Mouse (Mus musculus) heart, adult 2 months (tissue): ENCODE data around the gene Fam53b. TPM values are rescaled to one million over a fixed set of nuclear protein-coding genes. Genes with fewer than 3 reads are reported as not detected.

Experiments used
- DNase-seq, 2 experiments: peaks; one replicate each; pipeline ENCODE4 v3.0.0; 2021
- H3K27ac ChIP-seq: fragments of 200-600 bp; 2 replicates; pipeline ENCODE4 v1.8.1; 2022
- H3K27me3 ChIP-seq: fragments of 200-500 bp; 2 replicates; pipeline ENCODE4 v1.6.1; 2012; ENCODE audit warnings: mild to moderate bottlenecking, low read length, inconsistent platforms, mixed read lengths; ENCODE audit not compliant: control insufficient read depth, insufficient read depth
- H3K36me3 ChIP-seq: fragments of 200-500 bp; 2 replicates; pipeline ENCODE4 v1.6.1; 2012; ENCODE audit warnings: low read length, inconsistent platforms; ENCODE audit not compliant: control insufficient read depth, insufficient read depth
- H3K4me1 ChIP-seq: fragments of 200-500 bp; 2 replicates; pipeline ENCODE4 v1.6.1; 2011; ENCODE audit warnings: low read length; ENCODE audit not compliant: control insufficient read depth, insufficient read depth
- H3K4me3 ChIP-seq: fragments of 200-600 bp; 2 replicates; pipeline ENCODE4 v1.8.1; 2022
- H3K79me2 ChIP-seq: fragments of 200-500 bp; replicated peaks from 2 replicates; pipeline ENCODE4 v1.6.1; 2012; ENCODE audit warnings: mild to moderate bottlenecking, inconsistent platforms, low read length, moderate library complexity, mixed read lengths; ENCODE audit not compliant: control insufficient read depth, insufficient read depth
- H3K9ac ChIP-seq: fragments of 200-500 bp; 2 replicates; pipeline ENCODE4 v1.6.1; 2012; ENCODE audit warnings: low read depth, mild to moderate bottlenecking, control low read depth, inconsistent platforms, low read length, mixed read lengths
- CTCF ChIP-seq: fragments of 200-600 bp; IDR thresholded peaks from 2 replicates; pipeline ENCODE4 v1.8.1; 2022; ENCODE audit warnings: antibody characterized with exemption, mild to moderate bottlenecking, moderate library complexity
- EP300 ChIP-seq: fragments of 200-500 bp; IDR thresholded peaks from 2 replicates; pipeline ENCODE4 v1.6.1; 2011; ENCODE audit warnings: low read depth, low read length, control low read depth; ENCODE audit not compliant: insufficient read depth
- POLR2A ChIP-seq: fragments of 200-500 bp; IDR thresholded peaks from 2 replicates; pipeline ENCODE4 v1.6.1; 2011; ENCODE audit warnings: mild to moderate bottlenecking, low read depth, low read length, control low read depth; ENCODE audit not compliant: insufficient read depth
- WGBS: fragments of 180-500 bp; shearing (Covaris S2); methylation state at CpG from one replicate; pipeline ENCODE4 v1.1.7; 2018; 5-methylcytosine and 5-hydroxymethylcytosine counted together
- intact Hi-C: fragments of 180-260 bp; cut with DNase I; formaldehyde crosslinking; loops from one replicate; pipeline ENCODE4 v1.15.1; 2025
- polyA plus RNA-seq: library from polyadenylated mRNA; depleted of rRNA; stranded (reverse); fragments of >200 nt; gene quantifications from 2 replicates; pipeline ENCODE4 v1.2.3, GENCODE M21; 2012
- total RNA-seq, 2 experiments: library from RNA; stranded (reverse); gene quantifications; 2 replicates each; pipeline ENCODE4 v1.2.3; 2021

Gene Fam53b
- total and polyA plus RNA-seq, 3 experiments, result 22.0 to 26.9 (median 22.5) TPM

DNA sequence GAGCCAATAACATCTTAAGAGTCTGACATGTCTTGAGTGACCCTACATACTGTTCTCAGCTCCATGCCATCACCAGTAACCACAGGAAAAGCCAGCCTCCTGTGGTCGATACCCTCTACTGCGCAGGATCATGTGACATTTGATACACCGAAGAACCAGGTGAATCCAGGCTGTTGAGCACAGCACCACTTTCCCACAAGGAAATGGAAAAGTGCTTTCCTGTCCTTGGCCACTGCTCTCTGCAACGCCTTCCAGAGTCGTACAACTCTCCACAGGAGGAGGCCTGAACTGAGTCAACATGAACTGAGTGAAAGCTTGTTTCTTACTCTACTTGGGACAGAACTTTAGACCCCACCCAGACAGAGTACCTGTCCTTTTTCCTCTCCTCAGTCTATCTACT is 12.2 kb downstream of the Fam53b start:
- no peaks in the 10 kb centered on the region for H3K27me3 ChIP-seq
- WGBS, result 58% methylated on average over 5 of the region's 5 CpGs
- TF ChIP-seq POLR2A, result no peak
- H3K9ac ChIP-seq, result no peak overlapping the region
- H3K36me3 ChIP-seq, result peaks cover 15% of the 10 kb centered on the region
- H3K4me3 ChIP-seq, result no peak overlapping the region
- peaks cover 8% of the 10 kb centered on the region for H3K79me2 ChIP-seq
- H3K4me1 ChIP-seq, result peaks cover 70% of the 10 kb centered on the region
- peak overlapping the region; percentile 81 for H3K27ac ChIP-seq
- peak in 1 of 2 experiments; percentile 35 for DNase-seq
- intact Hi-C loops, result no loop called here

GRCm38 (mm10) chr7:132800868-132801267 is 12.8 kb downstream of the Fam53b start:
- peaks cover 14% of the 10 kb centered on the region for H3K36me3 ChIP-seq
- H3K4me3 ChIP-seq, result no peak overlapping the region
- no peak for TF ChIP-seq POLR2A
- no peak for TF ChIP-seq EP300
- TF ChIP-seq CTCF, result no peak
- H3K27ac ChIP-seq, result peak overlapping the region; percentile 81
- H3K4me1 ChIP-seq, result peaks cover 64% of the 10 kb centered on the region
- WGBS, result 55% methylated on average over 10 of the region's 10 CpGs
- DNase-seq, result peak in 1 of 2 experiments; percentile 37
- no peaks in the 10 kb centered on the region for H3K27me3 ChIP-seq
- H3K9ac ChIP-seq, result no peak overlapping the region; the same call in 1 of the 2 replicates
- intact Hi-C loops, result loop anchor here (1.0 kb wide), 1 partner anchor 14 kb away; no protein-coding TSS in a partner anchor
- peaks cover 10% of the 10 kb centered on the region for H3K79me2 ChIP-seq

- no peak for TF ChIP-seq EP300
- peak; percentile 27; the same call in 1 of the 2 replicates for TF ChIP-seq POLR2A
- TF ChIP-seq CTCF, result peak; percentile 58
- peak; percentile 40 to 45 for DNase-seq
- Histone ChIP-seq H3K27me3 (no peaks in the 10 kb centered on the region), H3K4me3 (no peak overlapping the region), H3K27ac (peak overlapping the region; percentile 81), H3K9ac (no peak overlapping the region; the same call in 1 of the 2 replicates), H3K36me3 (peaks cover 14% of the 10 kb centered on the region), H3K79me2 (peaks cover 10% of the 10 kb centered on the region), H3K4me1 (peaks cover 56% of the 10 kb centered on the region)
- 61% methylated on average over 5 of the region's 5 CpGs for WGBS
- intact Hi-C loops, result loop anchor here (1.0 kb wide), 1 partner anchor 12 kb away; no protein-coding TSS in a partner anchor
Observed at GRCm38 (mm10) chr7:132799119-132800016, 14.3 kb downstream of the Fam53b start.

- Histone ChIP-seq H3K27me3 (no peaks in the 10 kb centered on the region), H3K27ac (no peak overlapping the region; the same call in 1 of the 2 replicates), H3K36me3 (peaks cover 2% of the 10 kb centered on the region), H3K4me1 (peaks cover 35% of the 10 kb centered on the region), H3K4me3 (no peak overlapping the region), H3K79me2 (peaks cover 10% of the 10 kb centered on the region), H3K9ac (no peak overlapping the region)
- intact Hi-C loops, result no loop called here
- TF ChIP-seq CTCF (no peak), EP300 (no peak), POLR2A (no peak)
- 93% methylated on average over 5 of the region's 5 CpGs for WGBS
- DNase-seq, result no peak
Observed at GRCm38 (mm10) chr7:132795141-132795540, 18.5 kb downstream of the Fam53b start.

- intact Hi-C loops, result no loop called here
- no peaks in the 10 kb centered on the region for H3K27me3 ChIP-seq
- peaks cover 24% of the 10 kb centered on the region for H3K4me1 ChIP-seq
- no peak overlapping the region for H3K9ac ChIP-seq
- H3K27ac ChIP-seq, result peak overlapping the region; percentile 15; the same call in 1 of the 2 replicates
- H3K79me2 ChIP-seq, result peaks cover 13% of the 10 kb centered on the region
- peaks cover 2% of the 10 kb centered on the region for H3K36me3 ChIP-seq
- peak; percentile 33 to 61 for DNase-seq
- 29% methylated on average over 6 of the region's 6 CpGs for WGBS
- TF ChIP-seq EP300 (no peak), CTCF (no peak), POLR2A (no peak)
- H3K4me3 ChIP-seq, result no peak overlapping the region
Observed at GRCm38 (mm10) chr7:132793467-132793866, 20.2 kb downstream of the Fam53b start.

DNA sequence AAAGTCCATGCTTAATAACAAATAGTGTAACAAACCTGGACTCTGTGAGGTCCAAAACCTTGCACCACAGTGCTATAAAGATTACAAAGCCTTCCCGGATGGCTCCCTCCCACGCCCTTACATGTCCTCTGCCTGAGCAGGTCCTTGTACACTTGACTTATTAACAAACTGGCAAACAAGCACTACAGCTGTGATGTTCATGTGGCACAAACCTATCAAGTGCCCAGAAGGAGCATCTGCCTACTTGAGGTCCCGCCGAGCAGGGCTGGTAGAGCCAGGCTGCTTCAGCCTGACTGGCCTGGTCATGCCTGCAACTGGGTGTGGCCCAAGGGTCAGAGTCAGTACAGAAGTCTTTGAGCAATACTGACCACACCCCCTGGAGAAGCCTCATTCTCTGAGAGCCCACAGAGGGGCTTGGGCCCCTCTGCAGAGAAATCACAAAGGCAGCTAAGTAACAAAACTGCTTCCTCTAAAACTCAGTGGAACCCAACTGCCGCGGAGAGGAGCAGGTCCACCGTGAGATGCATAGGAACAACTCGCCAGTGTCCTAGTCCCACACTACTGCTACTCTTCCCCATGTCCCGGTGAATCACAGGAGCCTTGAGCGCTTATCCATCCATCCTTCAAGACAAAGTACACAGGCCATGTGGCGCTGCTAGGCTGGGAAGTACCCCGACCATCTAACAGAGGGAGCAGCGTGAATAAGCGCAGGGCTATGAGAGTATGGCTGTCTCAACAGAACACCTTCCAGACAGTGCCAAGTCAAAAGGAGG is 23.1 kb downstream of the Fam53b start:
- H3K27ac ChIP-seq, result no peak overlapping the region
- intact Hi-C loops, result no loop called here
- H3K4me1 ChIP-seq, result peaks cover 44% of the 10 kb centered on the region
- peaks cover 11% of the 10 kb centered on the region for H3K36me3 ChIP-seq
- H3K4me3 ChIP-seq, result no peak overlapping the region
- 78% methylated on average over 14 of the region's 14 CpGs for WGBS
- H3K27me3 ChIP-seq, result no peaks in the 10 kb centered on the region
- TF ChIP-seq CTCF (no peak), POLR2A (no peak), EP300 (no peak)
- peaks cover 14% of the 10 kb centered on the region for H3K79me2 ChIP-seq
- H3K9ac ChIP-seq, result no peak overlapping the region
- peak in 1 of 2 experiments; percentile 36 for DNase-seq
